Mouse (Mus musculus) cortical plate, adult 2 months (tissue): ENCODE measurements around the gene Synj2bp. TPM values are rescaled to one million over a fixed set of nuclear protein-coding genes. Genes with fewer than 3 reads are reported as not detected.
"Not testable (repeated sequence)": the region's sequence is repeated elsewhere in the genome, so short reads cannot be mapped to it uniquely, and the experiment has no call there.

Source experiments
- H3K27ac ChIP-seq: fragments of 200-500 bp; 2 replicates; pipeline ENCODE4 v1.5.1; 2012; ENCODE audit warnings: low read length, control low read depth, inconsistent platforms; ENCODE audit not compliant: insufficient read depth
- H3K4me1 ChIP-seq: fragments of 200-500 bp; 2 replicates; pipeline ENCODE4 v1.6.1; 2011; ENCODE audit warnings: low read length; ENCODE audit not compliant: control insufficient read depth, insufficient read depth
- H3K4me3 ChIP-seq: fragments of 200-500 bp; 2 replicates; pipeline ENCODE4 v1.5.1; 2011; ENCODE audit warnings: mild to moderate bottlenecking, low read length, control low read depth; ENCODE audit not compliant: insufficient read depth
- CTCF ChIP-seq: fragments of 200-500 bp; IDR thresholded peaks from 2 replicates; pipeline ENCODE4 v1.5.1; 2011; ENCODE audit warnings: mild to moderate bottlenecking, control low read depth, low read length; ENCODE audit not compliant: insufficient read depth; ENCODE audit errors: extremely low read depth
- POLR2A ChIP-seq: fragments of 200-500 bp; IDR thresholded peaks from 2 replicates; pipeline ENCODE4 v1.6.1; 2011; ENCODE audit warnings: mild to moderate bottlenecking, low read length, control low read depth; ENCODE audit not compliant: insufficient read depth; ENCODE audit errors: extremely low read depth
- polyA plus RNA-seq: library from polyadenylated mRNA; depleted of rRNA; stranded (reverse); fragments of >200 nt; gene quantifications from 2 replicates; pipeline ENCODE4 v1.2.3, GENCODE M21; 2012; rRNA removed

Synj2bp gene
- polyA plus RNA-seq, result 24.7 and 24.8 TPM in 2 replicates

- Histone ChIP-seq H3K4me3 (peak within 1 kb of the TSS; percentile 91), H3K27ac (no peak within 1 kb of the TSS), H3K4me1 (peaks cover 2% of the 10 kb centered on the region; the same call in 1 of the 2 replicates)
- TF ChIP-seq POLR2A, result peak; percentile 86
- TF ChIP-seq CTCF, result no peak
Measured at GRCm38 (mm10) chr12:81532316-81533028, at the start of gene Synj2bp, which contains the start of gene Gm20498. Synj2bp (minus strand) TSS chr12:81532911. Gm20498 (minus strand) TSS chr12:81532905.

GRCm38 (mm10) chr12:81568374-81568773 is 35.7 kb upstream of the Synj2bp start, which contains the start of gene Adam21:
Adam21 (minus strand) TSS chr12:81568474.
- no peak within 1 kb of the TSS for H3K4me3 ChIP-seq
- TF ChIP-seq POLR2A (no peak), CTCF (no peak)
- H3K4me1 ChIP-seq, result no peaks in the 10 kb centered on the region

GRCm38 (mm10) chr12:81567931-81568330 is 35.2 kb upstream of the Synj2bp start:
- TF ChIP-seq POLR2A (no peak), CTCF (no peak)
- Histone ChIP-seq H3K4me3 (no peak overlapping the region), H3K27ac (no peak overlapping the region), H3K4me1 (no peaks in the 10 kb centered on the region)

More at GRCm38 (mm10) chr12:81568374-81568773, 35.7 kb upstream of the Synj2bp start, which contains the start of gene Adam21:
- no peak within 1 kb of the TSS for H3K27ac ChIP-seq

GRCm38 (mm10) chr12:81564173-81564572 is 31.5 kb upstream of the Synj2bp start:
- no peak overlapping the region for H3K27ac ChIP-seq
- TF ChIP-seq POLR2A (no peak), CTCF (no peak)

GRCm38 (mm10) chr12:81549286-81549685 is 16.6 kb upstream of the Synj2bp start:
- Histone ChIP-seq H3K4me1 (no peaks in the 10 kb centered on the region), H3K4me3 (no peak overlapping the region), H3K27ac (no peak overlapping the region)
- TF ChIP-seq CTCF (no peak), POLR2A (no peak)

More at GRCm38 (mm10) chr12:81564173-81564572, 31.5 kb upstream of the Synj2bp start:
- Histone ChIP-seq H3K4me3 (no peak overlapping the region), H3K4me1 (no peaks in the 10 kb centered on the region)

GRCm38 (mm10) chr12:81547163-81547562 is 14.5 kb upstream of the Synj2bp start:
- Histone ChIP-seq H3K27ac (no peak overlapping the region), H3K4me1 (no peaks in the 10 kb centered on the region), H3K4me3 (no peak overlapping the region)
- no peak for TF ChIP-seq CTCF
- no peak for TF ChIP-seq POLR2A

- H3K4me1 ChIP-seq, result peaks cover 2% of the 10 kb centered on the region; the same call in 1 of the 2 replicates
- H3K27ac ChIP-seq, result no peak overlapping the region
- peak overlapping the region; percentile 91 for H3K4me3 ChIP-seq
- TF ChIP-seq CTCF, result no peak
- TF ChIP-seq POLR2A, result no peak
Measured at GRCm38 (mm10) chr12:81533029-81533419, 313 bp upstream of the Synj2bp start.

- H3K4me3 ChIP-seq, H3K4me1 ChIP-seq, H3K27ac ChIP-seq: not testable (repeated sequence)
Measured at GRCm38 (mm10) chr12:81530587-81530986, 2.1 kb downstream of the Synj2bp start.

GRCm38 (mm10) chr12:81496906-81497305 is 35.8 kb downstream of the Synj2bp start:
- not testable (repeated sequence) for H3K4me1 ChIP-seq, H3K4me3 ChIP-seq

GRCm38 (mm10) chr12:81490491-81490890 is 42.2 kb downstream of the Synj2bp start:
- no peak overlapping the region for H3K27ac ChIP-seq
- no peak for TF ChIP-seq POLR2A
- no peak for TF ChIP-seq CTCF

More at GRCm38 (mm10) chr12:81496906-81497305, 35.8 kb downstream of the Synj2bp start:
- H3K27ac ChIP-seq, result not testable (repeated sequence)

More at GRCm38 (mm10) chr12:81490491-81490890, 42.2 kb downstream of the Synj2bp start:
- H3K4me3 ChIP-seq, result no peak overlapping the region
- no peaks in the 10 kb centered on the region for H3K4me1 ChIP-seq
